Mouse (Mus musculus): ENCODE results near the gene Slc1a1.

The Slc1a1 gene

GRCm38 (mm10) chr19:28834798-28835499, at the start of gene Slc1a1:
TSS of gene Slc1a1 (plus strand) at chr19:28835049.
- DNase-seq (ENCODE audit: low spot score in 2 of 2): peak in 1 of 2 experiments; percentile 24

- no peak for DNase-seq (ENCODE audit: low spot score in 2 of 2)
Observed at GRCm38 (mm10) chr19:28790196-28790595, 44.7 kb upstream of the Slc1a1 start.

GRCm38 (mm10) chr19:28793307-28793706, 41.5 kb upstream of the Slc1a1 start:
- DNase-seq (ENCODE audit: low spot score in 2 of 2): no peak

GRCm38 (mm10) chr19:28796146-28796848, 38.6 kb upstream of the Slc1a1 start:
- DNase-seq (ENCODE audit: low spot score in 2 of 2): no peak

- DNase-seq (ENCODE audit: low spot score in 2 of 2): no peak
Observed at GRCm38 (mm10) chr19:28796966-28797365, 37.9 kb upstream of the Slc1a1 start.

GRCm38 (mm10) chr19:28797611-28798010, 37.2 kb upstream of the Slc1a1 start:
- no peak for DNase-seq (ENCODE audit: low spot score in 2 of 2)

- DNase-seq (ENCODE audit: low spot score in 2 of 2): no peak
Observed at GRCm38 (mm10) chr19:28800448-28800847, 34.4 kb upstream of the Slc1a1 start.

- no peak for DNase-seq (ENCODE audit: low spot score in 2 of 2)
Observed at GRCm38 (mm10) chr19:28806276-28806675, 28.6 kb upstream of the Slc1a1 start.

GRCm38 (mm10) chr19:28806821-28807496, 27.9 kb upstream of the Slc1a1 start:
- DNase-seq (ENCODE audit: low spot score in 2 of 2): no peak

- no peak for DNase-seq (ENCODE audit: low spot score in 2 of 2)
Observed at GRCm38 (mm10) chr19:28807497-28807871, 27.4 kb upstream of the Slc1a1 start.

- no peak for DNase-seq (ENCODE audit: low spot score in 2 of 2)
Observed at GRCm38 (mm10) chr19:28818286-28818685, 16.6 kb upstream of the Slc1a1 start.

- no peak for DNase-seq (ENCODE audit: low spot score in 2 of 2)
Observed at GRCm38 (mm10) chr19:28827697-28828328, 7.0 kb upstream of the Slc1a1 start.

GRCm38 (mm10) chr19:28831324-28831723, 3.5 kb upstream of the Slc1a1 start:
- DNase-seq (ENCODE audit: low spot score in 2 of 2): no peak

GRCm38 (mm10) chr19:28832605-28833004, 2.2 kb upstream of the Slc1a1 start:
- DNase-seq (ENCODE audit: low spot score in 2 of 2): no peak

GRCm38 (mm10) chr19:28834388-28834787, 461 bp upstream of the Slc1a1 start:
- no peak for DNase-seq (ENCODE audit: low spot score in 2 of 2)

- peak in 1 of 2 experiments; percentile 3 for DNase-seq (ENCODE audit: low spot score in 2 of 2)
Observed at GRCm38 (mm10) chr19:28835500-28835864, 633 bp downstream of the Slc1a1 start.

GRCm38 (mm10) chr19:28836116-28836515, 1.3 kb downstream of the Slc1a1 start:
- no peak for DNase-seq (ENCODE audit: low spot score in 2 of 2)

- no peak for DNase-seq (ENCODE audit: low spot score in 2 of 2)
Observed at GRCm38 (mm10) chr19:28836651-28837410, 2.0 kb downstream of the Slc1a1 start.

- DNase-seq (ENCODE audit: low spot score in 2 of 2): no peak
Observed at GRCm38 (mm10) chr19:28838796-28839195, 3.9 kb downstream of the Slc1a1 start.

- DNase-seq (ENCODE audit: low spot score in 2 of 2): no peak
Observed at GRCm38 (mm10) chr19:28844946-28845710, 10.3 kb downstream of the Slc1a1 start.

- DNase-seq (ENCODE audit: low spot score in 2 of 2): no peak
Observed at GRCm38 (mm10) chr19:28850510-28850909, 15.7 kb downstream of the Slc1a1 start.

Measured in urinary bladder, adult 18-20 months (tissue).